Mouse (Mus musculus): ENCODE data around the gene Sf3a2.

Gene Sf3a2

GRCm38 (mm10) chr10:80798150-80799006 lies at the start of gene Sf3a2, which contains the start of gene Plekhj1:
Gene Sf3a2 (plus strand): TSS chr10:80798198.
Gene Plekhj1 (minus strand): TSS chr10:80798626.
- DNase-seq, result peak; percentile 93 to 95

- DNase-seq, result peak; percentile 59 to 67
These were observed 49.4 kb upstream of the Sf3a2 start for GRCm38 (mm10) chr10:80748609-80749008.

DNA sequence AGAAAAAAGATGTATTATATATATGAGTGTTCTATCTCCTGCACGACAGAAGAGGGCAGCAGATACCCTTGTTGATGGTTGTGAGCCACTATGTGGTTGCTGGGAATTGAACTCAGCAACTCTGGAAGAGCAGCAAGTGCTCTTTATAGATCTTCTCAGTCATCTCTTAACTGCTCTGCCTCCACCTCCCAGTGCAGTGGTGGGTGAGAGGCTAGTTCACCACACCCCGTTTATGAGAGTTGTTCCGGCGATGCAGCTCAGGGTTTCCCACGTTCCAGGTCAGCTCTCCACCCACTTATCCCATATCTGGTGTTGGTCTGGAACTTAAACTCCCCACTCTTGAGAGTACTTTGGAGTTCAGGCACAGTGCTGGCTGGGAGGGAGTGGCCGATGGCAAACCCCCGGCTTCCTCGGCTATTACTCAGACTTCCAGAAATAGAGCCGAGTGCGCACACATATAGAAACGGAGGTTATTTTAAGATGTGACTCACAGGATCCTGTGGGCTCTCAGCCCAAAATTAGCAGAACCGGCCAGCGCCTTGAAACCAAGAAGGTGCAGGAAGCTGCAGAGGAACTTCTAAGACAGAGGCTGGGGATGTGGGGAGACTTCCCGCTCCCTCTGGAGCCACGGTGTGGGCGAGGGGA lies 46.7 kb upstream of the Sf3a2 start:
- peak; percentile 72 to 78 for DNase-seq

DNA sequence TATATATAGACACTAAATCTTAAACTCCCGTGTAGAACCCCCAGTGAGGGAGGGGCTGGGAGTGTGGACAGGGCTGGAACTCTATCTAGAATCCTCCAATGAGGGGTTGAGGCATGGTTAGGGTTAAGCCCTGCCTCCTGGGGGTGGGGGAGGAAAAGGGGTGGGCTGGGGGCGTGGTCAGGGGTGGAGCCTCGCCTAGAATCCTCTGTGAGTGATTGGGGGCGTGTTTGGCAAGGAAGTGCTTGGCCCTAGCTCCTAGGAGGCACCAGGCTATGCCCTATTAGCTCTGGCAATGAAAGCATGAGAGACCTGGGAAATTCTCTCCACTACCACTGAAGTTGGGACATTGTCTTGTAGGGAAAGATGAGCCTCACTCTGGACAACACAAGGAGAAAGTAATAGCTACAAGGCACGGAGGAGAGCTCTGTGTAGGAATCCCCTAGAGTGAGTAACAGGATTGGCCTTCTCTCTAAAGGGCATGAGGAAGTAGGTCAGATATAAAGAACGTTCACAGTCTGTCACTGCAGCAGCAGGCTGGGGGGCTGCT lies 45.8 kb upstream of the Sf3a2 start:
- DNase-seq, result peak; percentile 58 to 63

GRCm38 (mm10) chr10:80754594-80755290 lies 43.3 kb upstream of the Sf3a2 start, which contains the start of gene Dot1l:
Gene Dot1l (plus strand): TSS chr10:80755206.
- peak; percentile 99 for DNase-seq

DNA sequence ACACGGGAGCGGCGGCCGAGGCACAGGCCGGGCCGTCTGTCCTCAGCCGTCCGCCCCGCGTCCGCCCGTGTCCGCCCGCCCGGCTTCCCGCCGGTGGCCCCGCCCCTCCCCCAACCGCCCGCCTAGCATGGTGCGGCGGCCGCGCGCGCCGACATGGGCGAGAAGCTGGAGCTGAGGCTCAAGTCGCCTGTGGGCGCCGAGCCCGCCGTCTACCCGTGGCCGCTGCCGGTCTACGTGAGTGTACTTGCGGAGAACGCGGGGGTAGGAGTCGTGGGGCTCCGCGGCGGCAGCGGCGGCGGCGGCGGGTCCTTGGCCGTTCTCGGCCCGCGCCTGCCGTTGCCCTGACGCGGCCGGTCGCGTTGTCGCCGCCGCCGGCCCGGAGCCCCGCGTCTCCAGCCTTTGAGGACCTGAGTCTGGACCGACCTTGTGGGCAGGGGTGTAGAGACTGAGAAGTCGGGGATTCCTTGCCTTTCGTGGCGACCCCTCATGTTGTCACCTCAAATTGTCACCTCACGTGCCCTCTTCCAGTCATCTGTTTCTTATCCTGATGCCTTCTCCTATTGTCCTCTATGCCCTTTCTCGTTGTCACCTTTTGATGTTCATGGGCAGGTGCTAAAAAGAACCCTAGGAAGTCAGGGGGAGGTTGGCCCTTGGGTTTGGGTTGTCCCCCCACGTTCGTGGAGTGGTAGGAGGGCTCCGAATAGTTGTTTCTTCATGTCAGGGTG lies 42.5 kb upstream of the Sf3a2 start:
- DNase-seq, result no peak

GRCm38 (mm10) chr10:80756099-80756498 lies 41.9 kb upstream of the Sf3a2 start:
- no peak for DNase-seq

DNA sequence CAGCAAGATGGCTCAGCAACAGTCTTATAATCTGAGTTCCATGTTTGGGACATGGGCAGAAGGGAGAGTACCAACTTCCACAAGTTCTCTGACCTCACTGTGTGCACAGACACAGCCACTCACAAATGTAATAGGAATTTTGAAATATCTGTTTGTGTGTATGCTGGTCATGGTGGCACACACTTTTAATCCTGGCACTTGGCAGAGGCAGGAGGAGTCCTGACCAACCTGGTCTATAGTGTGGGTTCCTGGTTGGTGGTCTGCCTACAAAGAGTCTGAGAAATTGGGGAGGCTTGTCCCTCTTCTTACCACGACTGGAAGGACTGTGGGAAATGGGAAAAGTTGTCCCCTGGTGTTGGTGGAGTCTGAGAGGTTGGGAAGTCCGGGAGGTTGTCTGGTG lies 41.5 kb upstream of the Sf3a2 start:
- no peak for DNase-seq

- DNase-seq, result no peak
These were observed 41.0 kb upstream of the Sf3a2 start for GRCm38 (mm10) chr10:80756967-80757366.

DNA sequence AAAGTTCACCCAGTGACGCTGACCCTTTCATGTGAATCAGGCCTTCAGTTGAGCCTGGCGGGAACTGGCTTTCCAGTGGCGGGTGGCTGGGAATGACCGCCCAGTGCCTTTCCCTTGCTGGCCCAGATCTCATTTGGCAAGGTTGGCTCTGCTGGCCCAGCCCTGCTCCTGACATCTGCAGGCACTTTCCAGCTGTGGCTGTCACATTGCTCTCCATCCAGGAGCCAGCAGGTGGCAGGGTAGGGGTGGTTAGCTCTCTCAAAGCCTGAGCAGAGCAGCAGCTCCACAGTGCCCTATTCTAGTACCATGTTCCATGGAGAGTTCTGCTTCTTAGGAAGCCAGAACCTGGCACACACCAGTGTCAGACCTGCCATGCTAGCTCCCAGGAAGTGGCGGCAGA lies 40.3 kb upstream of the Sf3a2 start:
- peak; percentile 74 to 76 for DNase-seq

DNA sequence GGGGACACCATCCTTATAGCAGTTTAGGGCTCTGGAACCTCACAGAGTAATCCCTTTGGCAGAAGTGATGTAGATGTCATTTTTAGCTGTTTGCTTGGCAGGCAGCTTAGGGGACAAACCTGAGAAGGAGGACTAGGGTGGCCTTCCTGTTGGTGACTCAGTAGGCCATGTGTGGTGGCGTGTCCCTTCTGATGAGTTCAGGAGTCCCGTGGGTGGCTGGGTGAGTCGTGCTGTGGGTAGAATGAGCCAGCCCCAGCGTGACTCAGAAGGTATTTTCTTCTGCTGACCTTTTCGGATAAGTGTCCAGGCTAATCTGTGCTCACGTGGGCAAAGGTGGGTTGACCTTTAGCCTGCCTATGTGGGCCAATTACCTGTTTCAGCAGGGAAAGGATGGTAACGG lies 39.3 kb upstream of the Sf3a2 start:
- DNase-seq, result no peak

GRCm38 (mm10) chr10:80760596-80761524 lies 37.1 kb upstream of the Sf3a2 start:
- no peak for DNase-seq

- DNase-seq, result no peak
These were observed 36.2 kb upstream of the Sf3a2 start for GRCm38 (mm10) chr10:80761821-80762220.

DNA sequence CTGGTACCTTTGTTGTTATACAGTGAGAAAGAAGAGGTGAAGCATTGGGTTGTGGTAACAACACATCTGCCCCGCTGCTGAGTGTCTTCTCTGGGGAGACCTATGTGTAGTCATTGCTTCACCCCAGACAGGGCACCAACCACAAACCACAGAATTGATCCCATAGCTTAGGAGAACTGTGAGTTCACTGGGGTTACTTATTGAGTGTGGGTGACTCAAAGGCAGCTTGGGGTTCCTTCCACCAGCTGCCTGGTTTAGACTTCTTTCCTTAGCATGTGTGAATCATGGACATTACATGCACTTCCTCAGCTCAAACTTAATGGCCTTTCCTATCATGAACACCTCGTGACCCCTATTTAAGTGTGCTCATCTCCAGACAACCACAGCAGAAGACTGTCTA lies 34.5 kb upstream of the Sf3a2 start:
- DNase-seq, result no peak

DNA sequence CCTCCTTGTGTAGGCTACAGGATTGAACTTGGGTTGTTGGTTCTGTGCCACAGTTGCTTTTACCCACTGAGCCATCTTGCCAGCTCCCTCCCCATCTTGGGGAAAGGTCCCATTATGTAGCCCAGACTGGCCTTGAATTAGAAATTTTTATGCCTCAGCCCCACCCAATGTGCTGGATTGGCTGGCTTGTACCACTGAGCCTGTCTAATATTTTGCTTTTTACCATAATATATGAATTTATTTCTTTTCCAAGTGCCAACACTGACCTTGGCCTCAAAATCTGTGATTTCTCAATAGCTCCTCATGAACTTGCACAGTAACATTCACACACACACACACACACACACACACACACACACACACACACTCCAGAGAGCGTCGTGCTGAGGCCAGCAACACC lies 32.3 kb upstream of the Sf3a2 start:
- DNase-seq, result no peak

- no peak for DNase-seq
These were observed 31.7 kb upstream of the Sf3a2 start for GRCm38 (mm10) chr10:80766161-80766815.

DNA sequence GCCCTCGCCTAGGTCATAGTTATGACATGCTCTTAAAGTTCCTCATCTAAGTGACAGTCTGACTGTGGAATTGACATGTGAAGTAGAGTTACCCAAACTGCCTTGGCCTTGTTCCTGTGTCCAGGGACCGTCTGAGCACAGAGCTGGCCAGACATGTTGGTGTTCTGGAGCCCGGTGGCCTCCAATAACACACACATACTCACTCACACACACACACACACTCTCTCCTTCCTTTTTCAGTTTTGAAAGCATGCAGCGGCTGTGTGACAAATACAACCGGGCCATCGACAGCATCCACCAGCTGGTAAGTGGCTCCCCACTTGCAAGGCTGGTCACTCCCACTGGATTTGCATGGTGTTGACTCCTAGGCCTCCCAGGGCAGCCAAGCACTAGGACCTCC lies 29.6 kb upstream of the Sf3a2 start:
- no peak for DNase-seq

- DNase-seq, result no peak
These were observed 24.2 kb upstream of the Sf3a2 start for GRCm38 (mm10) chr10:80773816-80774215.

DNA sequence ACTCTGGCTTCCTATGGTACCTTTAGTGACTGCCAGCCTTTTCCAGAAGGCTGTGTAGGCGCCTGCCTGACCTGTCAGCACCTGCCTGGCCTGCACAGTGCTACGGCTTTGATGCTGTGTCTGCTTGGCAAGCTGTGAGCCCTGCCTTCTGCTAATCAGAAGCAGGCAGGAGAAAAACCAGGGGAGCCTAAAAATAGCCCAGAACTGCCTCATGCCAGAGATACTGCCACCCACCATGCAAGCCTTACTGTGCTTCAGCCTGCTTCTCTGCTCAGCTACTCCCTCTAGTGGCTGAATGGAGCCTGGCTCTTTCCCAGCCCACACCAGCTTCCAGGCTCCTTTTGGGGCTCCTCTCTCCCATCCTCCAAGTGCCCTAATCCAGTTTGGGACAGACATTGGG lies 23.4 kb upstream of the Sf3a2 start:
- DNase-seq, result peak; percentile 77

DNA sequence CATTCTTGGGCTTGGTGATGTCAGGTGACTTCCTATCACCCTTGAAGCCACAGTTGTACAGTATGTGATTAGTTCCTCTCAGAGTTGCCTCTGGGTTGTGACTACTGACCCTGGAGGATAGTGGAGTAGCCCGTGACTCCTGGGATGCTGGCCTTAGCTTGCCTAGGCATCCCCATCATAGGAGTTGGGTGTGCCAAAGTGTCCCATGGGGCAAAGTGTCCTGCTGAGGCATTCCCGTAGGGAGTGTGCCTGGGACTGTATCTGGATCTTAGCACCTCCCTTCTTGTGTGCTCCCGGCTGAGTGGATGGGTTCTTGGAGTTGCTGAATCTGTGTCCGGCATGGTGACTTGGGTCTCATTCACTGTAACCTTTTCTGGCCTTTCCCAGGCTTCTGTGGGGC lies 23.0 kb upstream of the Sf3a2 start:
- DNase-seq, result no peak

DNA sequence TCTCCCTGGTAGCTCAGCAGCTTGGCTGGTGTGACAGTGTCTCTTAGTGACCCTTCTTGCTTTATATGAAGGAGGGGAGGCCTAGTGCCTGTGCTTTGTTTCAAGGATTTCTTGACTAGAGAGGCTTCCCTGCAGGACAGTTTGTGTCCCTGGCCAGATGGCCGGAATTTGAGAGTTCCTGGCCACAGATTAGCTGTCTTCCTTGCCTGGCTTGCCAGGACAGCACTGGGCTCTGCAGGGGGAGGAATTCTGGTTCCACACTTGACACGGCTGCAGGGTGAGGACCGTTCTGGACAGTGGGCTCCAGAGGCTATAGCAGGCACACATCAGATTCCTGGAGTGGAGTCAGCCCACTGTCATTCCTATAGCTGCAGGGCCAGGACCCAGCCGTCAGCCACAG lies 22.3 kb upstream of the Sf3a2 start:
- DNase-seq, result no peak
